Mouse (Mus musculus): ENCODE data around the gene Ptx3.
"Not testable (repeated sequence)": the region's sequence is repeated elsewhere in the genome, so short reads cannot be mapped to it uniquely, and the experiment has no call there.

The Ptx3 gene

GRCm38 (mm10) chr3:66219655-66220191, at the start of gene Ptx3:
Ptx3 (plus strand) TSS chr3:66219910.
- no peak for DNase-seq (ENCODE audit: low spot score)

- DNase-seq (ENCODE audit: low spot score): no peak
These were observed 46.8 kb upstream of the Ptx3 start for GRCm38 (mm10) chr3:66172907-66173306.

- DNase-seq (ENCODE audit: low spot score): no peak
These were observed 40.1 kb upstream of the Ptx3 start for GRCm38 (mm10) chr3:66179647-66180046.

GRCm38 (mm10) chr3:66193910-66194562, 25.7 kb upstream of the Ptx3 start:
- no peak for DNase-seq (ENCODE audit: low spot score)

GRCm38 (mm10) chr3:66208836-66209573, 10.7 kb upstream of the Ptx3 start:
- no peak for DNase-seq (ENCODE audit: low spot score)

- DNase-seq (ENCODE audit: low spot score): no peak
These were observed 6.2 kb upstream of the Ptx3 start for GRCm38 (mm10) chr3:66213524-66213923.

GRCm38 (mm10) chr3:66215759-66216158, 4.0 kb upstream of the Ptx3 start:
- DNase-seq (ENCODE audit: low spot score): no peak

GRCm38 (mm10) chr3:66220554-66221242, 988 bp downstream of the Ptx3 start:
- DNase-seq (ENCODE audit: low spot score): no peak

GRCm38 (mm10) chr3:66221243-66221611, 1.5 kb downstream of the Ptx3 start:
- DNase-seq (ENCODE audit: low spot score): no peak

- no peak for DNase-seq (ENCODE audit: low spot score)
These were observed 5.3 kb downstream of the Ptx3 start for GRCm38 (mm10) chr3:66224931-66225537.

GRCm38 (mm10) chr3:66236234-66236871, 16.6 kb downstream of the Ptx3 start:
- not testable (repeated sequence) for DNase-seq (ENCODE audit: low spot score)

- DNase-seq (ENCODE audit: low spot score): no peak
These were observed 20.8 kb downstream of the Ptx3 start for GRCm38 (mm10) chr3:66240476-66240875.

GRCm38 (mm10) chr3:66251842-66252241, 32.1 kb downstream of the Ptx3 start:
- no peak for DNase-seq (ENCODE audit: low spot score)

- no peak for DNase-seq (ENCODE audit: low spot score)
These were observed 34.9 kb downstream of the Ptx3 start for GRCm38 (mm10) chr3:66254504-66255105.

- DNase-seq (ENCODE audit: low spot score): no peak
These were observed 42.6 kb downstream of the Ptx3 start for GRCm38 (mm10) chr3:66262319-66262718.

- no peak for DNase-seq (ENCODE audit: low spot score)
These were observed 43.6 kb downstream of the Ptx3 start for GRCm38 (mm10) chr3:66263270-66263669.

All from T-cell, adult 2 months (primary cell).